Mouse (Mus musculus) forebrain, embryonic 11.5 days (tissue): ENCODE measurements around the gene I830077J02Rik. TPM values are rescaled to one million over a fixed set of nuclear protein-coding genes. Genes with fewer than 3 reads are reported as not detected.

Experiments
- ATAC-seq: fragments of 200-750 bp; cut with Nextera tagmentation; replicated peaks from 2 replicates; pipeline ENCODE4 v1.8.0; 2017; ENCODE audit warnings: moderate TSS enrichment; ENCODE audit not compliant: low FRiP score
- DNase-seq: peaks from one replicate; pipeline ENCODE4 v3.0.0-alpha.2; 2017; ENCODE audit warnings: low spot score
- H3K27ac ChIP-seq: fragments of 300-500 bp; sonication (generic); 2 replicates; pipeline ENCODE4 v1.5.1; 2014; ENCODE audit warnings: low read depth, low read length
- H3K27me3 ChIP-seq: fragments of 300-500 bp; sonication (generic); 2 replicates; pipeline ENCODE4 v1.6.1; 2014; ENCODE audit warnings: mild to moderate bottlenecking, low read length, mixed read lengths; ENCODE audit not compliant: control insufficient read depth, insufficient read depth
- H3K36me3 ChIP-seq: fragments of 300-500 bp; sonication (generic); 2 replicates; pipeline ENCODE4 v1.6.1; 2014; ENCODE audit warnings: mild to moderate bottlenecking, low read length, moderate library complexity, mixed read lengths; ENCODE audit not compliant: control insufficient read depth, insufficient read depth
- H3K4me1 ChIP-seq: fragments of 300-500 bp; sonication (generic); replicated peaks from 2 replicates; pipeline ENCODE4 v1.6.1; 2014; ENCODE audit warnings: low read length, mixed read lengths; ENCODE audit not compliant: control insufficient read depth, insufficient read depth
- H3K4me2 ChIP-seq: fragments of 300-500 bp; sonication (generic); 2 replicates; pipeline ENCODE4 v1.6.1; 2014; ENCODE audit warnings: low read depth, mild to moderate bottlenecking, low read length, moderate library complexity, mixed read lengths; ENCODE audit not compliant: severe bottlenecking
- H3K4me3 ChIP-seq: fragments of 300-500 bp; sonication (generic); 2 replicates; pipeline ENCODE4 v1.5.1; 2014; ENCODE audit warnings: low read depth, low read length
- H3K9ac ChIP-seq: fragments of 300-500 bp; sonication (generic); 2 replicates; pipeline ENCODE4 v1.6.1; 2014; ENCODE audit warnings: low read length
- H3K9me3 ChIP-seq: fragments of 300-500 bp; sonication (generic); 2 replicates; pipeline ENCODE4 v1.6.1; 2016; ENCODE audit warnings: low read length, mixed read lengths; ENCODE audit not compliant: control insufficient read depth
- WGBS: fragments of 180-500 bp; shearing (Covaris S2); extraction: QIAGEN DNeasy Blood & Tissue Kit; methylation state at CpG from one replicate; pipeline ENCODE4 v1.1.7; 2014; 5-methylcytosine and 5-hydroxymethylcytosine counted together
- polyA plus RNA-seq: library from polyadenylated mRNA; unstranded; fragments of >200 nt; fragmentation: Nextera tagmentation; extraction: Ambion mirVana; gene quantifications from 2 replicates; pipeline ENCODE4 v1.2.1, GENCODE M21; 2014

The I830077J02Rik gene
- polyA plus RNA-seq, 1 experiment from 2014 or later: 0.52 TPM

DNA sequence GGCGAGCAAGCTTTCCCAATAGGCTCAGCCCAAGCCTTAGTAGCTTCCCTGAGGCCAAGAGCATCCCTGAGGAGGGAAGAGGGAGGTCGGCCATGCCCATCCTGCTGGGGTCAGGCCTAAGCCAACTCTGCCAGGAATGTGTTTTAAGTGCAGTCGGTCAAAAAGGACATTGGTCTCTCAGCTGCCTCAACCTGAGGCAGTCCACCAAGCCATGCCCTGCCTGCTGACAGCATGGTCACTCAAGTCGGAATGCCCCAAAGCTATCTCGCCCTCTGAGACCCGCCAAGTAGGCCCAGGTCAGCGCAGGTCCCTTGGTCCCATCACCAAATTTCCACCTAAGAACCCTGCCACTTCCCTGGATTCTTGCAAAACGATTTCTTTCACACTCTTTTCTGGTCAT, 53.7 kb downstream of the I830077J02Rik start:
- H3K9ac ChIP-seq: no peak overlapping the region
- no peaks in the 10 kb centered on the region for H3K27me3 ChIP-seq
- no peak overlapping the region for H3K27ac ChIP-seq
- H3K4me1 ChIP-seq: no peaks in the 10 kb centered on the region
- WGBS: 84% methylated on average over 8 of the region's 8 CpGs
- DNase-seq: no peak
- H3K9me3 ChIP-seq: no peaks in the 10 kb centered on the region
- no peak for ATAC-seq
- H3K36me3 ChIP-seq: no peaks in the 10 kb centered on the region
- H3K4me3 ChIP-seq: no peak overlapping the region
- no peak overlapping the region for H3K4me2 ChIP-seq

DNA sequence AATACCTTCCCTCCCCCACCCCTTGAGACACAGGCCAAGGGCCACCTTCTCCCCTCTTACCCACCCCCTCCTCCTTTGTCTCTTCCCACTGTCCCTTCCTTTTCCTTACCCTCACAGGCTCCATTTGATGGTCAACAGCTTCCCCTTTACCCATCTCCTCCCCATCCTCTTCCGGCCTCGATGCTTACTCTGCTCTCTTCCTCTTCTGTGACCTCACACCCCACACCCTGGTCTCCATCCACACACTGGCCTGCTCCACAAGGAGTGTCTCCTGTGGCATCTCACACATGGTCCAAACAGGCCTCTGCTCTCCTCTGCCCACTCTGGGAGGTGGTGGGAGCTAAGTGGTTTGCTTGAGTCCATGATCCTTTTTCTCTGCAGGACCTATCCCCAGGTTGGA, 54.5 kb downstream of the I830077J02Rik start:
- DNase-seq (no peak), ATAC-seq (no peak)
- Histone ChIP-seq H3K9me3 (no peaks in the 10 kb centered on the region), H3K27me3 (no peaks in the 10 kb centered on the region), H3K36me3 (no peaks in the 10 kb centered on the region), H3K4me1 (no peaks in the 10 kb centered on the region), H3K4me2 (no peak overlapping the region), H3K4me3 (no peak overlapping the region), H3K9ac (no peak overlapping the region), H3K27ac (no peak overlapping the region)
- WGBS: 96% methylated on average over 2 of the region's 2 CpGs

DNA sequence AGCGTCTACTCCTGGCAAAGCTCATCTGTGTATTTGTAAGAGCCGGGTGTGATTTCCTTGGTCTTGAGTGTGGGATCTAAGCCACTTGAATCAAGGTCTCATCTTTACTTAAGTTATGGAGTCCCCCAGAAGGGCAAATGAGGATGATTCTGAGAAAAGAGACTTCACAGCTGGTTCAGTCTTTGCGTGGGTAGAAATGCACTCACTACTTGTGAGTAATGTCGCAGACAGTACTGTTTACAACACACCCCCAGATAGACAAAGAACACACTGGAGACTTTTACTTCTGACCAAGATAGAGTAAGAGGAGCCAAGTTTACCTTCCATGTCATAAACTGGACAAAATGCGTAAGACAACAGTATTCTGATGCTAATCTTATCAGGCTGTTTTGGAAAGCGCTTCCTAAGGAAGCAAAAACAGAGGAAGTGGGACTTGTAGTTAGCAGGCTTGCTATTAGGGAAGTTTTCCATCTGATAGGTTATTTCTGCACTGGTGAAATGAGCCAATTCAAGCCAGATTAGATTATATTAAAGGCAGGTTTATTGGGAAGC, 55.1 kb downstream of the I830077J02Rik start:
- 91% methylated on average over 6 of the region's 6 CpGs for WGBS
- H3K4me1 ChIP-seq: no peaks in the 10 kb centered on the region
- no peak overlapping the region for H3K4me2 ChIP-seq
- H3K9ac ChIP-seq: no peak overlapping the region
- no peaks in the 10 kb centered on the region for H3K27me3 ChIP-seq
- no peak for ATAC-seq
- H3K9me3 ChIP-seq: no peaks in the 10 kb centered on the region
- H3K4me3 ChIP-seq: no peak overlapping the region
- H3K36me3 ChIP-seq: no peaks in the 10 kb centered on the region
- DNase-seq: no peak
- H3K27ac ChIP-seq: no peak overlapping the region

DNA sequence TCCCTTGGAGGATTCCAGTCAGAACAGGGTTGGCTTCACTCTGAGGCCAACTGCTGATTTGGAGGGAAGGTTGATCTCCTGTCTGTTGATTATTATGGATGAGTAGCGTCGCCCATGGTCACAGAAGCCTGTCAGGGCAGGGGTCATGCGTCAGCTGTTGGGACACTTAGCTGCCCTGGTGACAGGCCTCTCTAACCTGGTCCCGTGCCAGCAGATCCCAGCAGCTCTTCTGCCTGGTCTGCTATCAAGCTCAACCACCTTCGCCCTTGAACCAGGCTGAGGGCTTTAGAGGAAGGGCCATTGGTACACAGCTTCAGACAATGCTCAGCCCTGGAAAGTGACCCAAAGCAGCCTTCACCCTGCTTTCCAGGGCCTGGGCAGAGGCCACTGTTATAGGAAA, 56.4 kb downstream of the I830077J02Rik start:
- H3K9ac ChIP-seq: no peak overlapping the region
- H3K9me3 ChIP-seq: no peaks in the 10 kb centered on the region
- no peak overlapping the region for H3K4me3 ChIP-seq
- H3K4me2 ChIP-seq: no peak overlapping the region
- no peaks in the 10 kb centered on the region for H3K27me3 ChIP-seq
- H3K4me1 ChIP-seq: no peaks in the 10 kb centered on the region
- WGBS: 89% methylated on average over 5 of the region's 5 CpGs
- DNase-seq (no peak), ATAC-seq (no peak)
- no peak overlapping the region for H3K27ac ChIP-seq
- no peaks in the 10 kb centered on the region for H3K36me3 ChIP-seq

Other genes with a start within 250 kb of the I830077J02Rik start
- 47.6 and 52.9 TPM in 2 replicates for gene Ddx20, start 245.1 kb downstream of the I830077J02Rik start, polyA plus RNA-seq
- 1.8 and 2.9 TPM in 2 replicates for gene Inka2, start 228.1 kb downstream of the I830077J02Rik start, polyA plus RNA-seq
- gene Rap1a, start 131.3 kb downstream of the I830077J02Rik start, polyA plus RNA-seq: 75.9 and 84.3 TPM in 2 replicates
- 0.23 TPM in 1 of 2 replicates, not detected in the other for gene Adora3, start 61.8 kb downstream of the I830077J02Rik start, polyA plus RNA-seq
- gene Tmigd3, start 61.8 kb downstream of the I830077J02Rik start, polyA plus RNA-seq: 0.21 TPM in 1 of 2 replicates, not detected in the other
- 148 and 173 TPM in 2 replicates for gene Wdr77, start 26.7 kb upstream of the I830077J02Rik start, polyA plus RNA-seq
- 457 and 514 TPM in 2 replicates for gene Atp5f1, start 27.4 kb upstream of the I830077J02Rik start, polyA plus RNA-seq
- gene Ovgp1, start 41.0 kb upstream of the I830077J02Rik start, polyA plus RNA-seq: 3.2 and 3.4 TPM in 2 replicates
- 1.0 and 1.7 TPM in 2 replicates for gene Pifo, start 82.0 kb upstream of the I830077J02Rik start, polyA plus RNA-seq
- not detected in 2 replicates for gene Chil5, start 100.2 kb upstream of the I830077J02Rik start, polyA plus RNA-seq
- 0.16 and 0.44 TPM in 2 replicates for gene Chia1, start 180.6 kb upstream of the I830077J02Rik start, polyA plus RNA-seq
- not detected in 2 replicates for gene Chil3, start 234.9 kb upstream of the I830077J02Rik start, polyA plus RNA-seq